Mouse (Mus musculus) lung, embryonic 14.5 days (tissue): ENCODE measurements around the gene Cnep1r1. TPM values are rescaled to one million over a fixed set of nuclear protein-coding genes. Genes with fewer than 3 reads are reported as not detected.

Experiments
- ATAC-seq: fragments of 200-750 bp; cut with Nextera tagmentation; 2 replicates; pipeline ENCODE4 v1.8.0; 2017; ENCODE audit warnings: mild to moderate bottlenecking, moderate TSS enrichment, moderate library complexity; ENCODE audit not compliant: insufficient read depth
- DNase-seq: peaks from one replicate; pipeline ENCODE4 v3.0.0-alpha.2; 2015
- H3K27ac ChIP-seq: fragments of 300-500 bp; sonication (generic); 2 replicates; pipeline ENCODE4 v1.5.1; 2014; ENCODE audit warnings: low read depth, mild to moderate bottlenecking, moderate library complexity
- H3K27me3 ChIP-seq: fragments of 300-500 bp; sonication (generic); 2 replicates; pipeline ENCODE4 v1.6.1; 2014; ENCODE audit warnings: low read length, control low read depth; ENCODE audit not compliant: insufficient read depth
- H3K36me3 ChIP-seq: fragments of 300-500 bp; sonication (generic); 2 replicates; pipeline ENCODE4 v1.6.1; 2014; ENCODE audit warnings: control low read depth; ENCODE audit not compliant: insufficient read depth
- H3K4me1 ChIP-seq: fragments of 300-500 bp; sonication (generic); 2 replicates; pipeline ENCODE4 v1.6.1; 2014; ENCODE audit warnings: antibody characterized with exemption, control low read depth; ENCODE audit not compliant: insufficient read depth
- H3K4me2 ChIP-seq: fragments of 300-500 bp; sonication (generic); 2 replicates; pipeline ENCODE4 v1.6.1; 2014; ENCODE audit warnings: mild to moderate bottlenecking
- H3K4me3 ChIP-seq: fragments of 300-500 bp; sonication (generic); 2 replicates; pipeline ENCODE4 v1.5.1; 2014; ENCODE audit warnings: low read depth, low read length
- H3K9ac ChIP-seq: fragments of 300-500 bp; sonication (generic); 2 replicates; pipeline ENCODE4 v1.6.1; 2014
- H3K9me3 ChIP-seq: fragments of 300-500 bp; sonication (generic); 2 replicates; pipeline ENCODE4 v1.6.1; 2016; ENCODE audit warnings: low read depth, low read length, control low read depth
- CTCF ChIP-seq: IDR thresholded peaks from 2 replicates; pipeline ENCODE4 v1.5.1; 2016; ENCODE audit warnings: antibody characterized with exemption, low read depth
- WGBS: fragments of 180-500 bp; shearing (Covaris S2); extraction: QIAGEN DNeasy Blood & Tissue Kit; methylation state at CpG from one replicate; pipeline ENCODE4 v1.1.7; 2014; 5-methylcytosine and 5-hydroxymethylcytosine counted together
- polyA plus RNA-seq: library from polyadenylated mRNA; unstranded; fragments of >200 nt; fragmentation: Nextera tagmentation; extraction: Ambion mirVana; gene quantifications from 2 replicates; pipeline ENCODE4 v1.2.1, GENCODE M21; 2014

Gene Cnep1r1
- polyA plus RNA-seq, 1 experiment from 2014 or later, result 33.6 TPM

DNA sequence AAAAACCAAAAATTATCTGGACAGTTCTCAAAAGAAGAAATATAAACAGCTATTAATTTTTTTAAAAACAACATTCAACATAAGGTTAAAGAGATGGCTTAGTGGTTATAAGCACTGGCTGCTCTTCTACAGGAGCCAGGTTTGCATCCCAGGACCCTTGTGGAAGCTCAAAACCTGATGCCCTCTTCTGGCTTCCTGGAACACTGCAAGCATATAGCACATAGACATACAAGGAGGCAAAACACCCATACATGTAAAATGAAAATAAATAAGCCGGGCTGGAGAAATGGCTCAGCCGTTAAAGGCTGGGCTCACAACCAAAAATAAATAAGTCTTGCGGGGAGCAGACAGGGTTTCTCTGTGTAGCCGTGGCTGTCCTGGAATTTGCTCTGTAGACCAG, 9.3 kb upstream of the Cnep1r1 start:
- DNase-seq, result peak; percentile 8
- Histone ChIP-seq H3K9me3 (no peaks in the 10 kb centered on the region), H3K4me3 (no peak overlapping the region), H3K27ac (no peak overlapping the region), H3K9ac (no peak overlapping the region), H3K4me1 (no peaks in the 10 kb centered on the region), H3K27me3 (no peaks in the 10 kb centered on the region), H3K36me3 (no peaks in the 10 kb centered on the region), H3K4me2 (no peak overlapping the region)
- TF ChIP-seq CTCF, result 0 out of 2 replicates have a peak, but pooled peaks have one; percentile 7
- ATAC-seq, result no peak
- WGBS, result 89% methylated on average over 4 of the region's 4 CpGs

DNA sequence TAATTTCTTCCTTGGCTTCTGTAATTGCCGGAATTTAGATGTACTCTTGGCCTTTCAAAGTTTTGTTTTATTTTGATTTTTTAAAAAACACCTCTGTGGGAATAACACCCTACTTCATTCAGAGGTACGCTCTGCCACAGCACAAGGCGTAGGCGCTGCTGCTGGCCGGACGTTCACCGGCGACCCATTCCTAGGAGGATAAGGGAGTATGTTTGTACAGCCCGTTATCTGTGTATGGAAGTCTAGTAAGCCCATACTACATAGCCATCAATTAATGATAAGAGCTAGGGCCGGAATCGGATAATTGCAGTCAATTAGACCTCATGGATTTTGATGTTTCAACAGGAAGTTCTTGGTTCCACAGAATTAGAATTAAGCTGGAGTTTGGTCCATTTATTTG, 507 bp downstream of the Cnep1r1 start:
- no peaks in the 10 kb centered on the region for H3K9me3 ChIP-seq
- no peak for TF ChIP-seq CTCF
- WGBS, result 0% methylated on average over 11 of the region's 11 CpGs
- peak overlapping the region; percentile 93 for H3K9ac ChIP-seq
- H3K36me3 ChIP-seq, result peaks cover 20% of the 10 kb centered on the region
- H3K4me3 ChIP-seq, result peak overlapping the region; percentile 97
- DNase-seq, result peak; percentile 23
- peak overlapping the region; percentile 74 for H3K27ac ChIP-seq
- no peaks in the 10 kb centered on the region for H3K27me3 ChIP-seq
- peak overlapping the region; percentile 60 for H3K4me2 ChIP-seq
- peak; percentile 54; the same call in 1 of the 2 replicates for ATAC-seq
- H3K4me1 ChIP-seq, result no peaks in the 10 kb centered on the region

DNA sequence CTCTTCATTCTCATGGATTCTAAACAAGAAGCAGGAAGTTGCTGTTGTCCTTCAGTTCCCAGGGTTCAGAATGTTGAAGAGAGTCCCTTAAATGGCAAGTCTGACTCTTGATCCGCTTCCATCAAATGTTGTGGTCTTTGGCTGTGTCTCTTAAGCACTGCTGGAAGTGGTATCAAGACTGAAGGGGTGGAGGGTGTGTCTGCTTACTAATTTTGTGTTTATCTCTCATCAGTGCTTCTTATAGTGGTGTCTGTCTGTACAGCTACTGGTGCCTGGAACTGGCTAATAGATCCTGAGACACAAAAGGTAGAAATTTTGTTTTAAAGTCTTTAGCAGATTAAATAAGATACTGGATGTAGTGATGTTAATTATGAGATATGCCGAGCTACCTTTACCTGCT, 6.3 kb downstream of the Cnep1r1 start:
- ATAC-seq, result no peak
- Histone ChIP-seq H3K4me2 (no peak overlapping the region), H3K9ac (no peak overlapping the region), H3K27me3 (no peaks in the 10 kb centered on the region), H3K9me3 (no peaks in the 10 kb centered on the region), H3K36me3 (peaks cover 48% of the 10 kb centered on the region), H3K4me3 (no peak overlapping the region), H3K4me1 (no peaks in the 10 kb centered on the region), H3K27ac (no peak overlapping the region)
- 93% methylated on average over 2 of the region's 2 CpGs for WGBS
- no peak for DNase-seq
- no peak for TF ChIP-seq CTCF

DNA sequence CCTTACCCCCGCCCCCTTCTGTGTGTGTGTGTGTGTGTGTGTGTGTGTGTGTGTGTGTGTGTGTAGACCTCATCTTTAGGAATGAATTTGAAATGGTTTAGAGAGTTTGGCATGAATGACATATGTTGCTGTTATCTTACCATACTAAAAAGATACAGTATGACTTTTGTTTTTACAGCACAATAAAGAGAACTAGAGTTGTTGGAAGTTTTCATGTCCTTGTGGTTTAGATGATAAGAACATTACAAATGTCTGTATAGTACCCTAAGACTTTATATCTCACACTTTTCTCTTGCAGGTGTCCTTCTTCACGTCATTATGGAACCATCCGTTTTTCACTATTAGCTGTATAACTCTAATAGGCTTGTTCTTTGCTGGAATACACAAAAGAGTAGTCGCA, 10.8 kb downstream of the Cnep1r1 start:
- H3K27ac ChIP-seq, result no peak overlapping the region
- H3K4me1 ChIP-seq, result no peaks in the 10 kb centered on the region
- TF ChIP-seq CTCF, result no peak
- H3K27me3 ChIP-seq, result no peaks in the 10 kb centered on the region
- H3K9ac ChIP-seq, result no peak overlapping the region
- no peaks in the 10 kb centered on the region for H3K9me3 ChIP-seq
- ATAC-seq (no peak), DNase-seq (no peak)
- 86% methylated on average over 4 of the region's 4 CpGs for WGBS
- no peak overlapping the region for H3K4me2 ChIP-seq
- H3K36me3 ChIP-seq, result peaks cover 67% of the 10 kb centered on the region
- no peak overlapping the region for H3K4me3 ChIP-seq

DNA sequence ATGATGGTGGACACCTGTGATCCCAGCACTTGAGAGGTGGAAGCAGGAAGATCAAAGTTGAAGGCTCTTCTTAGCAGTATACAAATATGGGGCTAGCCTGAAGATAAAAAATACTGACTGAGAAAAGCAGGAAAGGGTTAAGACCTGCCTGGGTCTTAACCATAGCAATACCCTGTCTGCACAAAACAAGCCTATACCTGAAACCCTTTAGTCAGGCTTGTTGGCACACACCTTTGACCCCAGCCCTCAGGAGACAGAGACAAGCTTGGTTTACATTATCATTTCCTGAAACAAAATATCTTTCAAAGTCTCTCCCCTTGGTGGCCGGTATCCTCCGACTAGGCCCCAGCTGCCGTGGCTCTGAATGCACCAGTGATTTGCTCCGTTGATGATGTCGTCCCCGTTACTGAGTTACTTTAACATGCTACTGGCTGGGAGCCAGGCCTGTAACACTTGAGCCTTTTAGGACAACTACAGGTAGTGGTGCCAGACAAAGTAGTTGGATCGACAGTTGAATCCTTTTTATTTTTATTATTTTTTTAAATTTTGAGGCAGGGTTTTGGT, 12.3 kb downstream of the Cnep1r1 start:
- Histone ChIP-seq H3K4me1 (no peaks in the 10 kb centered on the region), H3K9ac (no peak overlapping the region), H3K27me3 (no peaks in the 10 kb centered on the region), H3K36me3 (peaks cover 71% of the 10 kb centered on the region), H3K9me3 (no peaks in the 10 kb centered on the region), H3K4me3 (no peak overlapping the region), H3K27ac (no peak overlapping the region), H3K4me2 (no peak overlapping the region)
- ATAC-seq (no peak), DNase-seq (peak; percentile 12)
- WGBS, result 50% methylated on average over 7 of the region's 7 CpGs
- TF ChIP-seq CTCF, result no peak

DNA sequence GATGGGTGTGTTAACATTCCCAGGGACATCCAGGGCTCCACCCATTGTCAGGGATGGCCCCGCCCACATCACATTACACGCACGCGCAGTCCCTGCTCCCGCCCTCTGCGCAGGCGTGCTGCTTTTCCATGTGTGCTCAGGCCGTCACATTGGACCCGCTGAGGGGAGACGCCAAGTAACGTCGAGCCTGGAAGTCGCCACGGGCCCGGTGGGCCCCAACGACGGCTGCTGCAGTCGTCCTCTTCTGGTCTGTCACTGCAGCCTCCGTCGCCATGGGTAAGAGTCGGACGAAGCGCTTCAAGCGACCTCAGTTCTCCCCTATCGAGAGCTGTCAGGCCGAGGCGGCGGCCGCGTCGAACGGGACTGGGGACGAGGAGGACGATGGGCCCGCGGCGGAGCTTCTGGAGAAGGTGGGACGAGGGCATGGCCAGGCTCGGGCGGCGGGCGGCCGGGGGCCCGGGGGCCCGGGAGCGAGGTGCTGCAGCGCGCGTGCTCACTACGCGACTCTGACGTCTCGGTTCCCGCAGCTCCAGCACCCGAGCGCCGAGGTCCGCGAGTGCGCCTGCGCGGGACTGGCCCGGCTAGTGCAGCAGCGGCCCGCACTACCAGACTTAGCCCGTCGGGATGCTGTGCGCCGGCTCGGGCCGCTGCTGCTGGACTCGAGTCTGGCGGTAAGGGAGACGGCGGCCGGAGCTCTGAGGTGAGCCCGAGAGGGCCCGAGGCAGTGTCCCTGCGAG, 19.3 kb downstream of the Cnep1r1 start, which contains the start of gene Heatr3:
Heatr3 (plus strand) TSS at position 108 of the 737 bp plus-strand sequence.
- peak within 1 kb of the TSS; percentile 86 for H3K4me2 ChIP-seq
- H3K27ac ChIP-seq, result peak within 1 kb of the TSS; percentile 92
- peak; percentile 27; the same call in 1 of the 2 replicates for TF ChIP-seq CTCF
- H3K9me3 ChIP-seq, result no peaks in the 10 kb centered on the region
- DNase-seq (peak; percentile 98), ATAC-seq (peak; percentile 98)
- WGBS, result under 1% methylated on average over 79 of the region's 79 CpGs
- peak within 1 kb of the TSS; percentile 90 for H3K4me3 ChIP-seq
- no peaks in the 10 kb centered on the region for H3K27me3 ChIP-seq
- peaks cover 65% of the 10 kb centered on the region for H3K36me3 ChIP-seq
- H3K4me1 ChIP-seq, result peaks cover 4% of the 10 kb centered on the region
- H3K9ac ChIP-seq, result peak within 1 kb of the TSS; percentile 80

DNA sequence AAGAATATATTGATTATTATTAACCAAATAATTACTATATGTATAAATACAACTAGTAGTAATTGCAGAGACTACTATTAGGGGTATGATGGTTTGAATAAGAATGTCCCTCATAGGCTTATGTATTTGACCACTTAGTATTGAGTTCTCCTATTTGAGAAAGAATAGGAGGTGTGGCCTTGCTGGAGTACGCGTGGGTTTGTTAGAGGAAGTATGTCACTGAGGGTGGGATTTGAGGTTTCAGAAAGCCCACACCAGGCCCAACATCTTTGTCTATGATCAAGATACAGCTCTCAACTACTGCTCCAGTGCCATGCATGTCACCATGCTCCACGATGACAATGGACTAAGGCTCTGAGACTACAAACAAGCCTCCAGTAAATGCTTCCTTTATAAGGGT, 20.7 kb downstream of the Cnep1r1 start:
- Histone ChIP-seq H3K4me2 (no peak overlapping the region), H3K27me3 (no peaks in the 10 kb centered on the region), H3K4me3 (no peak overlapping the region), H3K4me1 (peaks cover 4% of the 10 kb centered on the region), H3K36me3 (peaks cover 63% of the 10 kb centered on the region), H3K9ac (no peak overlapping the region), H3K9me3 (no peaks in the 10 kb centered on the region), H3K27ac (no peak overlapping the region)
- DNase-seq (no peak), ATAC-seq (no peak)
- 94% methylated on average over 3 of the region's 3 CpGs for WGBS
- TF ChIP-seq CTCF, result no peak
